Mouse (Mus musculus): ENCODE data around the gene Adgrl1. TPM values are rescaled to one million over a fixed set of nuclear protein-coding genes. Genes with fewer than 3 reads are reported as not detected.
"Not testable (repeated sequence)": the region's sequence is repeated elsewhere in the genome, so short reads cannot be mapped to it uniquely, and the experiment has no call there.

Gene Adgrl1
- total RNA-seq, 2 experiments from 2014 or later = 397 to 418 TPM

GRCm38 (mm10) chr8:83978200-83978599, 78.3 kb downstream of the Adgrl1 start:
- no peak overlapping the region for H3K27ac ChIP-seq
- intact Hi-C loops (cut with DNase I) = no loop called here
- H3K4me3 ChIP-seq = no peak overlapping the region; the same call in 1 of the 2 replicates
- TF ChIP-seq CTCF (IDR thresholded peaks at IDR 0.05) = no peak
- no peak for DNase-seq (ENCODE audit: extremely low spot score in 1 of 2, low spot score in 2 of 2)

GRCm38 (mm10) chr8:83980250-83980649, 80.3 kb downstream of the Adgrl1 start:
- H3K27ac ChIP-seq = no peak overlapping the region
- intact Hi-C loops (cut with DNase I) = no loop called here
- TF ChIP-seq CTCF (IDR thresholded peaks at IDR 0.05) = no peak
- no peak for DNase-seq (ENCODE audit: extremely low spot score in 1 of 2, low spot score in 2 of 2)
- no peak overlapping the region for H3K4me3 ChIP-seq

- intact Hi-C loops (cut with DNase I) = no loop called here
- H3K4me3 ChIP-seq = no peak overlapping the region
Observed at GRCm38 (mm10) chr8:83980845-83981244, 80.9 kb downstream of the Adgrl1 start.

GRCm38 (mm10) chr8:83981533-83981932, 81.6 kb downstream of the Adgrl1 start:
- intact Hi-C loops (cut with DNase I) = no loop called here
- no peak for TF ChIP-seq CTCF (IDR thresholded peaks at IDR 0.05)
- Histone ChIP-seq H3K4me3 (no peak overlapping the region), H3K27ac (no peak overlapping the region)
- DNase-seq (ENCODE audit: extremely low spot score in 1 of 2, low spot score in 2 of 2) = no peak

More at GRCm38 (mm10) chr8:83980845-83981244, 80.9 kb downstream of the Adgrl1 start:
- no peak overlapping the region for H3K27ac ChIP-seq
- TF ChIP-seq CTCF (IDR thresholded peaks at IDR 0.05) = peak; percentile 7
- DNase-seq (ENCODE audit: extremely low spot score in 1 of 2, low spot score in 2 of 2) = no peak

GRCm38 (mm10) chr8:83982449-83982848, 82.5 kb downstream of the Adgrl1 start:
- no peak for TF ChIP-seq CTCF (IDR thresholded peaks at IDR 0.05)
- intact Hi-C loops (cut with DNase I) = no loop called here
- DNase-seq (ENCODE audit: extremely low spot score in 1 of 2, low spot score in 2 of 2) = no peak
- Histone ChIP-seq H3K27ac (no peak overlapping the region), H3K4me3 (no peak overlapping the region)

GRCm38 (mm10) chr8:83983222-83983621, 83.3 kb downstream of the Adgrl1 start:
- peak; percentile 37 for TF ChIP-seq CTCF (IDR thresholded peaks at IDR 0.05)
- H3K4me3 ChIP-seq; intact Hi-C loops (cut with DNase I); H3K27ac ChIP-seq; DNase-seq (ENCODE audit: extremely low spot score in 1 of 2, low spot score in 2 of 2): not testable (repeated sequence)

GRCm38 (mm10) chr8:83989243-83989642, 89.3 kb downstream of the Adgrl1 start:
- Histone ChIP-seq H3K27ac (no peak overlapping the region), H3K4me3 (no peak overlapping the region)
- no peak for TF ChIP-seq CTCF (IDR thresholded peaks at IDR 0.05)
- no peak for DNase-seq (ENCODE audit: extremely low spot score in 1 of 2, low spot score in 2 of 2)
- intact Hi-C loops (cut with DNase I) = no loop called here

- Histone ChIP-seq H3K4me3 (no peak overlapping the region), H3K27ac (no peak overlapping the region)
- intact Hi-C loops (cut with DNase I) = no loop called here
- no peak for TF ChIP-seq CTCF (IDR thresholded peaks at IDR 0.05)
- no peak for DNase-seq (ENCODE audit: extremely low spot score in 1 of 2, low spot score in 2 of 2)
Observed at GRCm38 (mm10) chr8:83990170-83990569, 90.3 kb downstream of the Adgrl1 start.

Small RNA genes within 50 kb of the gene (microRNA-seq; reads per million reads assigned to microRNA genes)
- 0 to 0.24 reads per million in 2 experiments for gene Gm44330
- 0 reads per million in 2 experiments for gene Gm44450

Other genes with a start within 250 kb of the Adgrl1 start
- 10 to 100 TPM; 84.6 to 88.2 TPM for gene Gipc1, start 247.4 kb upstream of the Adgrl1 start, total RNA-seq (2021)
- 1 to 10 TPM in 1 of 2 experiments, under 1 TPM in 1; 0.95 to 2.2 TPM for gene Ptger1, start 233.4 kb upstream of the Adgrl1 start, total RNA-seq (2021)
- gene Pkn1, start 200.9 kb upstream of the Adgrl1 start, total RNA-seq (2021) = 10 to 100 TPM; 60.9 to 65.6 TPM
- 10 to 100 TPM; 19.9 to 20.2 TPM for gene Ddx39, start 184.9 kb upstream of the Adgrl1 start, total RNA-seq (2021)
- gene Adgre5, start 158.8 kb upstream of the Adgrl1 start, total RNA-seq (2021) = 10 to 100 TPM in 1 of 2 experiments, 1 to 10 TPM in 1; 8.9 to 11.5 TPM
- gene Gm10644, start 55.1 kb downstream of the Adgrl1 start, total RNA-seq (2021) = under 1 TPM; 0.44 to 0.63 TPM
- under 1 TPM; 0.35 to 0.66 TPM for gene Asf1b, start 55.4 kb downstream of the Adgrl1 start, total RNA-seq (2021)
- gene Prkaca, start 72.9 kb downstream of the Adgrl1 start, total RNA-seq (2021) = 100 to 1,000 TPM; 236 to 250 TPM
- 10 to 100 TPM; 39.3 to 43.7 TPM for gene Samd1, start 97.6 kb downstream of the Adgrl1 start, total RNA-seq (2021)
- under 1 TPM in 1 of 2 experiments, not detected in 1; 0.41 TPM for gene 1700067K01Rik, start 101.4 kb downstream of the Adgrl1 start, total RNA-seq (2021)
- gene 2210011C24Rik, start 112.1 kb downstream of the Adgrl1 start, total RNA-seq (2021) = 1 to 10 TPM; 1.0 to 1.3 TPM
- gene Palm3, start 121.4 kb downstream of the Adgrl1 start, total RNA-seq (2021) = 1 to 10 TPM; 2.2 to 2.7 TPM
- gene Il27ra, start 142.5 kb downstream of the Adgrl1 start, total RNA-seq (2021) = under 1 TPM; 0.23 to 0.41 TPM
- gene Rln3, start 144.9 kb downstream of the Adgrl1 start, total RNA-seq (2021) = not detected
- gene Gm10643, start 165.0 kb downstream of the Adgrl1 start, total RNA-seq (2021) = 1 to 10 TPM; 2.8 to 3.5 TPM
- 10 to 100 TPM; 27.1 to 30.0 TPM for gene Rfx1, start 166.7 kb downstream of the Adgrl1 start, total RNA-seq (2021)
- 10 to 100 TPM; 17.9 to 18.0 TPM for gene Dcaf15, start 204.7 kb downstream of the Adgrl1 start, total RNA-seq (2021)
- not detected for gene Podnl1, start 225.9 kb downstream of the Adgrl1 start, total RNA-seq (2021)
- 10 to 100 TPM; 49.9 to 52.2 TPM for gene Cc2d1a, start 247.8 kb downstream of the Adgrl1 start, total RNA-seq (2021)
- gene 4930432K21Rik, start 247.9 kb downstream of the Adgrl1 start, total RNA-seq (2021) = 1 to 10 TPM; 2.0 to 2.8 TPM

Data from left cerebral cortex, adult 2 months (tissue).